ENCODE assay signal across 8 mouse cellular contexts in genomic region chr14:31385977-31386697, GRCm38 (mm10). TPM values are rescaled to one million over a fixed set of nuclear protein-coding genes. Genes with fewer than 3 reads are reported as not detected.
DNase-seq lines count a peak whose midpoint lies in the region; ATAC-seq lines count a peak whose summit lies in the region.

No protein-coding gene starts in this region.

- H3K27me3 ChIP-seq in lung, embryonic 16.5 days (ENCODE audit: control insufficient read depth, insufficient read depth, low read depth, low read length), result no peaks in the 10 kb centered on the region

- peak; percentile 72 for DNase-seq in CD4-positive helper T cell, adult 2 months (ENCODE audit: low read depth, low spot score)
- DNase-seq in T-cell, adult 2 months (ENCODE audit: low spot score), result peak; percentile 75
- DNase-seq in cerebellum, postnatal 25 days, result peak; percentile 81 to 89
- DNase-seq in heart, adult 9 months (ENCODE audit: low spot score in 2 of 2), result peak; percentile 87 to 90
- DNase-seq in kidney, postnatal 10 days, result peak; percentile 93
- peak; percentile 76 to 77 for DNase-seq in right cerebral cortex, postnatal 10 days (ENCODE audit: low spot score in 2 of 2)
- peak; percentile 80 to 87 for DNase-seq in urinary bladder, postnatal 4 days (ENCODE audit: low spot score in 2 of 2)

- no peaks in the 10 kb centered on the region; the same call in 1 of the 2 replicates for H3K36me3 ChIP-seq in lung, embryonic 16.5 days (ENCODE audit: control insufficient read depth, insufficient read depth, low read length)

- 38% methylated on average over 13 of the region's 13 CpGs for WGBS in lung, embryonic 16.5 days

- no peak overlapping the region for H3K4me3 ChIP-seq in lung, embryonic 16.5 days (ENCODE audit: low read length)

- no peaks in the 10 kb centered on the region for H3K9me3 ChIP-seq in lung, embryonic 16.5 days (ENCODE audit: control insufficient read depth, low read length)

- H3K4me1 ChIP-seq in lung, embryonic 16.5 days (replicated peaks; ENCODE audit: control insufficient read depth, insufficient read depth, low read length), result peaks cover 31% of the 10 kb centered on the region

- ATAC-seq in lung, embryonic 16.5 days (ENCODE audit: low read depth), result peak; percentile 85

- peak overlapping the region; percentile 41; the same call in 1 of the 2 replicates for H3K27ac ChIP-seq in lung, embryonic 16.5 days (ENCODE audit: low read length)

- no peak overlapping the region for H3K4me2 ChIP-seq in lung, embryonic 16.5 days (ENCODE audit: low read depth, low read length)

- no peak overlapping the region for H3K9ac ChIP-seq in lung, embryonic 16.5 days (ENCODE audit: low read length)

RNA-seq across cellular contexts. Expression of gene Capn7, which starts 49.7 kb away (rescaled TPM):
- 32.8 and 34.9 TPM in 2 replicates for polyA plus RNA-seq in lung, embryonic 16.5 days (2015; fragmentation: Nextera tagmentation; extraction: Ambion mirVana)

RNA-seq across cellular contexts. Expression of gene Sh3bp5, which starts 49.7 kb away (rescaled TPM):
- 26.1 and 27.3 TPM in 2 replicates for polyA plus RNA-seq in lung, embryonic 16.5 days (2015; fragmentation: Nextera tagmentation; extraction: Ambion mirVana)
